Mouse (Mus musculus) kidney, postnatal 14 days (tissue): ENCODE results near the gene Hist1h2ap.
"Not testable (repeated sequence)": the region's sequence is repeated elsewhere in the genome, so short reads cannot be mapped to it uniquely, and the experiment has no call there.

Experiments
- DNase-seq: peaks from one replicate; pipeline ENCODE4 v3.0.0; 2022; ENCODE audit warnings: mixed read lengths

Hist1h2ap gene

DNA sequence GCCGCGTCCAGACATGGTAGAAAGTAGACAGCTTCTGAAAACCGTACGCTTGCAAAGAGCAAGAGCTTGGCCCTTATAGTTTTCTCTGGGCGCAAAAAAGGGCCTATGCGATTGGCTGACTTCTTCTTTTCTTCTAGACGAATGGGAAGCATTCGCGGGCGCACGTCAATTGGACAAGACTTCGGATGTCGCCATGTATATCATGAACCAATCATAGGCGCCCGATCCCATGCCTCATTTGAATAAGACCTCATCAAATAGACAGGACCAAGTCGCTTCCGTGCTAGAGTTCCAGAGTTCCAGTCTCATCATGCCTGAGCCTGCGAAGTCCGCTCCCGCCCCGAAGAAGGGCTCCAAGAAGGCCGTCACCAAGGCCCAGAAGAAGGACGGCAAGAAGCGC is at the start of gene Hist1h2ap, which contains the start of gene Hist1h2br:
Hist1h2ap (minus strand) TSS at position 47 of the 400 bp plus-strand sequence.
Hist1h2br (plus strand) TSS at position 283 of the 400 bp plus-strand sequence.
- not testable (repeated sequence) for DNase-seq

DNA sequence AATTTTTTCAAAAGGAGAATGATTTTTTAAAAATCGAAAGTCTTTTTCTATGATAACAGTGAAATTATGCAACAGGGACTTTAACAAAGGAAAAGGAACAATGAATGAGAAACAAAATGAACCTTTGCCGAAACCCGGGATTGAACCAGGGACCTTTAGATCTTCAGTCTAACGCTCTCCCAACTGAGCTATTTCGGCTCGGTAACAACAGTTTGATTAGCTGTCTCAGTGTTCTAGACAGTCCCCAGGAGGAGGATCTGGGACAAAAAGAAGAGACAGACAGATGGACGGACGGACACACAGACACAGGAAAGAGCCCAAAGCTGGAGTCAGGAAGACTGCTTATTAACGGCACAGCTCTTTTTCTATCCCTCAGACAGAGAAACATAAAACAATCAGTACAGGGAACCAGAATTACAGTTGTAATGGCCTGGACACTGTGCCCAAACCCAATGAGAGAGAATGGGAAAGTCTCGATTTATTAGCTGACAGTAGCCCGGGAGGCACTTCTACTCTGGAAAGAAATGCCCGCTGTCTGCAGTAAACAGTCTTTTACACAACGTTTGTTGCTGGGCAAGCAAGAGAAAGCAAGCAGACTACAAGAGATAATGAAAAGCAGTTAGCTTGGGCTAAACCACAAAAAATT is 49.6 kb upstream of the Hist1h2ap start:
- DNase-seq: peak; percentile 3

DNA sequence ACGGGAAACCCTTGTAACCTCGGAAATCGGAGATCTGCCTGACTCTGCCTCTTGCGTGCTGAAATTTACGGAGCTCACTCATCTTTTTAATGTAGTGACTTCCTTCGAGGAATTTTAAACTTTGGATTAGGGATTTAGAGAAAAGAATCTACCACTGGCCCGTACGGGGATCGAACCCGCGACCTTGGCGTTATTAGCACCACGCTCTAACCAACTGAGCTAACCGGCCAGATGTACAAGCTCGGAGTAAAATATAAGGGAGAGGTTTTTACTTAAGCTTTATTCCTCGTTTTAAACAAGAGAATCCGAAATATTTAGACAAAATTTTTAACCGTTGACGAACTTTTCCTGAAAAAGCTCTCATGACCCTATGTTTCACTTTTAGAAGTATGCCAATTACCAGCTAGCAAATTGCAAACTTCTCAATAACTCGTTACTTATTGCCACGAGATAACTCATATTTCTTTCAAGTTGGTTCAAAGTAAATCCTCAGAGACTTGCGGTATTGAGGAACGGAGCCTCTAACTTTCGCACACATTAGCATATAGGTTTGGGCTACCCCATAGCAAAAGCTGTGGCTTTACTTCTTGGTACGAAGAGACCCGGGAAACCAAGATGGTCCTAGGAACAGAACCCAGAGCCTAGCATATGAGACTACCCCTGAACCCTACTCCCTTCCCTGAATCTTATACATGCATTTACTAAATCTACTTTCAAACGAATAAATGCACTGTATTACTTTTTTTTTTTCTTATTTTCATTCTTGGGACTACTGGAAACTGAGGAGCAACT is 48.8 kb upstream of the Hist1h2ap start:
- DNase-seq: no peak

DNA sequence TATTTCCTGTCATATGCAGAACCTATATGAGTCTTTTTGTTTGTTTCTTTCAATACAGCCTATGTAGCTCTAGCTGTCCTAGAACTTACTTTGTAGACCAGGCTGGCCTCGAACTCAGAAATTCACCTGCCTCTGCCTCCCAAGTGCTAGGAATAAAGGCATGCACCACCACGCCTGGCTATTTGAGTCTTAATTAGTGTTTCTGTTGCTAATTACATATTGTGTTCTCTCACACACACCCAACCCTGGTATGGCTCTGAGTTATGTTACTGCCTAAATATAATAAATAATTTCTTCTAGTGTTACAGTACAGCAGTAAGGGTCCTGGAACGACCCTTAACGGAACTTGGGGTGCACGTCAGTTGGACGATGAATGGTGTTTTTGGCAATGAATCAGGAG is 47.4 kb upstream of the Hist1h2ap start:
- no peak for DNase-seq

DNA sequence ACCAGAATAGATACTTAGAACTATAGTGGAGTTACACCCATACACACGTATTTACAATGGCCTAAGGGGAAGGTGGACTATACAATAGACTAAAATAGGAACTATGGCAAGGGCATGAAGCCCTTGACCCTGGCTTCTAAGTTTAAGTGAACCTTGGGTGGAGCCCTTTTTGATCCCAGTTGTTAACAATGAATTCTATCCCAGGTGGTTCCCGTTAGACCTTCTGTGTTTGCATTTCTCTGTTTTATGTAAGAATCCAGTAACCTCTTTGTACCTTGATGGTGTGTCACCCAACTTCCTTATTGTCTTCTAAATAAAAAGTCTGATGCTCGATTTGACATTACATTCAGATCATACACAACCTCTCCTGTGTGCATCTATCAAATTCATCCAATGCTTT is 32.2 kb upstream of the Hist1h2ap start:
- not testable (repeated sequence) for DNase-seq

DNA sequence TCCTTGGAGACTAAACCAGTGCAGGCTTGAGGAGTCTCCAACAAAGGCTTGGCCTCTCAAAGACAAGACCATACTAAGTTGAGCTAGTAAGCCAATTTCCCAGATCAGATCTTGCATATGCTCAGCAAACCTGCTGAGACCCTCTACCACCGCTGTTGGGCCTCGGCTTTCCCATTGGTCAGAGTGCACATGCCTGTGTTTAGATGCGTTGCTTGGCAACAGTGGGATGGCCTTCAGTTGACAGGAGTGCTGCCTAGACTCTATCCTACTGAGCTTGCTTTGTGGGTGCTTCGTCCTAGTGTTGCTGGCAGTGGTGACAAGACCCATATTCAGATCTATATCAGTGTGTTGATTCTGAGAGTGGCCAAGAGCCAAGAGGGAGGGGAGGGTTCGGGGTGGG is 28.3 kb upstream of the Hist1h2ap start:
- DNase-seq: no peak

DNA sequence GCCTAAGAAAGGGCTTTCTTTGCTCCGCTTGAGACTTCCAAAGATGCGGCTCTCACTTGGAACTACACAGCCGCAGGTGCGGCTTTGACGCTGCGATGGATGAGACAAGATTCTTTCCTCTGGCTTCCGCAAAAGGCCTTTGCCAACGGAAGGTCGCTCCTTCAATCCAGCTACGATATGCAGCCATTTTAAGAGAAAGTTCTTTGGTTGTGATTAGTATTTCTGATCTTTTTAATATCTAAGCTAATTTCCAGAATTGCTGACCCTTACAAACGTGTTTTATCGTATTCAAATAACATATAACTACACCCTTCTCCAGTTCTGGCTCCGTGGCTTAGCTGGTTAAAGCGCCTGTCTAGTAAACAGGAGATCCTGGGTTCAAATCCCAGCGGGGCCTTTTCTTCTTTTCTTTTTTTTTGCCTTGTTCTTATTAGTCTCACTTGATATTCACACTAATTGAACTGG is 22.4 kb upstream of the Hist1h2ap start:
- DNase-seq: peak; percentile 11

DNA sequence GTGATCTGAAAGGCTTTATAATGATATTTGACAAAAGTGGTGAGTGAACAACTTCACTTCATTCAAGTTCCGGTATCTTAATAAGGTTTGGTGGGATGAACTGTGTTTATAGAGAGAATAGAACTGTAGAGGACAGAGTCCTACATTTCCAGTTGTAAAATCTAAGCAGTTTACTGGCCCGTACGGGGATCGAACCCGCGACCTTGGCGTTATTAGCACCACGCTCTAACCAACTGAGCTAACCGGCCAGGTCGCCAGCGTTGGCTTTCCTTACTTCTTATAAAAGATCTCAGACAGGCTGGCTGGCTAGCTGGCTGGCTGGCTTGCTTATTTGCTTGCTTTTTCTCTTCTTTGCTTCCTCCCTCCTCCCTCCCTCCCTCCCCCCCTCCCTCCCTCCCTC is 21.8 kb upstream of the Hist1h2ap start:
- DNase-seq: peak; percentile 37

DNA sequence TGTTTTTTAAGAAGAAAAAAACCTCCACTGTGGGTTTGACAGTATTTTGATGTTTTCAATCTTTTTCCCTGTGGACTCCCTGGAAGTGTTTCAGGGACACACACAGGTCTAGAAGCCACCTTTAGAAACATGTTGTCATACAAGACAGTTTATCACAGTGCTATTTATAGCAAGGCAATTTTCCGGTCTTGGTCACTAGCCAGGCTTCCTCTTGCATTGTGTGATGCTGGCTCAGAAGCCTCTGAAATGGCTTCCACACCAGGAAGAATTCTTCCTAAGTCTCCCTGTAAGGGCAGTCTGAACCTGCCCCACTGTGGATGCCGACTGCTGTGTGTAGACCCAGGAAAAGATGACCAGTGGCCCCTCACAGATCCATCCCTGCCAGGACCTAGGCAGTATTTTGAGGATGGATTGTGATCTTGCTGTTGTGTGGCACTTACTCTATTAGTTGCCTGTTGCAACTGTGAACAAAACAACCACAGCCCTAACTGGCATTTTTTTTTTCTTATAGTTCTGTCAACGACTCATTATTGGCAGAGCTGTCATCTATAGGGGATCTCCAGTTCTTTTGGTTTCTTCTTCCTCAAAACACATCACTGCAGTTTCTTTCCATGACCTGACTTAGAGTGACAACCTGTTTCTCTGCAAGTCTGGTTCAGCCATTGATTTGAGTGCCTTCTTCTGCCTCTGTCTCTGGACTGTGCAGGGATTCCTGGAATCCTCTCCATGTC is 19.1 kb upstream of the Hist1h2ap start:
- peak; percentile 15 for DNase-seq

DNA sequence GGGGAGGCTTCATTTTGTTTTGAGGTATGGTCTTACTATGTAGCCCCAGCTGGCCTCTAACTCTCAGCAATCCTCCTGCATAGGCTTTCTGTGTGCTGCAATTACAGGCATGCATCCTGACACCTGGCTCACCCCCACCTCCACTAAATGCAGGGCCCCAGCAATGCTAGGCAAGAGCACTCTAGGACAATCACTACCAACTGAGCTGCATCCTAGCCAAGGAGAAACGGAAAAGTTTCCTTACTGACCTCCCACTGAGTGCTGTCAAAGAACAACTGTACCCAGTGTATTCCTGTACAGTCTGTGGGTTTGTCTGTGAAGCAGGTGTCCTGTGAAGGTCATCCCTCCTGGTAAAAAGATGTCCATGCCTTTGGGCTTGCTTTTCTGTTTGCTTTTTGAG is 17.4 kb upstream of the Hist1h2ap start:
- not testable (repeated sequence) for DNase-seq

DNA sequence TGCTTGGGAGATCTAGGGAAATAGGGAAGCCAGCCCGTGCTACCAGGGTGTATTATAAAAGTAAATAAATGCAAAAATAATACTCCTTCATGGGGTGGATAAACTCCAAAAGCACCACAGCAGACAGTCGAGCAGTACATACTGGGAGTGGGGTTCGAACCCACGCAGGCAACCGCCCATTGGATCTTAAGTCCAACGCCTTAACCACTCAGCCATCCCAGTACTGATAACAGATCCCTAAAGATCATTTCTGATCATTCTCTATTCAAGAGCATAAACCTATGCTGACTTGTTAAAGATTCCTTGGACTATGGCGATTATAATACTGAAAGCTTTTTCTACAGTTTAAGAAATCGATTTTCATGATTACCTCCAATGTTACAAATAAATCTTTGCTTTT is 14.6 kb upstream of the Hist1h2ap start:
- DNase-seq: no peak

DNA sequence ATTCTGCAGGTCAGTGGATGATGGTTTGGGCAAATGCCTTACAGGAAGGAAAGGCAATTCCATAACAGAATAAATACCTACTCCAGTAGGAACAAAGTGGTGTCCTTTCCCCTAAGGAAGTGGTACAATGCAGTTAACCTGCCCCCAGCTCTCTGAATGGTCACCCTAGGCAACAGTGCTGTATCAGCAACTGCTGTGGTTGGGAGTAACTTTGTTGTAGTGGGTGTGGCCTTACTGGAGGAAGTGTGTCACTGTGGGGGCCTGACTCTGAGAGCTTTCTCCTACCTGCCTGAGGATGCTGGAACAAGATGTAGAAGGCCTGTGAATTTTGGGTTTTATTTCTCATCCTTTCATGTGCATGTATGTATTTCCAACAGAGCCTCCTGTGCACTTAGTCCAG is 13.0 kb upstream of the Hist1h2ap start:
- DNase-seq: not testable (repeated sequence)

DNA sequence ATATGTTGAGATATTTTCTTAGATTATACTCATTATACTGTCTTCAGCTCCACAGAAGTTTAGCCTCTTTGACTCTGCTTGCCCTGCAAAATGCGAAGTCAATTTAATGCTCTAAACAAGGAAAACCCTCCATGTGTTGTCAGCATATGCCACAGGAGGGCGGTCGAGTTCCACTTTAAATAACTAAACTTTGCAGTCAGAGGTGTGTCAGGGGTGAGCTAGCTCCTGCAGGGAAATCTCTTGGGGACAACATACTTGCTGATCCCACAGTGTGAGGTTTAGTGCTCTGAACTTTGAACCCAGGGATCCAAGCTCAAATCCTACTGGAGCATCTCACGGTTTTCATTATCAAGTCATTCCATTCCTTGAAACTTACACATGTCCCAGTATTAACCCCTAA is 7.2 kb upstream of the Hist1h2ap start:
- not testable (repeated sequence) for DNase-seq

DNA sequence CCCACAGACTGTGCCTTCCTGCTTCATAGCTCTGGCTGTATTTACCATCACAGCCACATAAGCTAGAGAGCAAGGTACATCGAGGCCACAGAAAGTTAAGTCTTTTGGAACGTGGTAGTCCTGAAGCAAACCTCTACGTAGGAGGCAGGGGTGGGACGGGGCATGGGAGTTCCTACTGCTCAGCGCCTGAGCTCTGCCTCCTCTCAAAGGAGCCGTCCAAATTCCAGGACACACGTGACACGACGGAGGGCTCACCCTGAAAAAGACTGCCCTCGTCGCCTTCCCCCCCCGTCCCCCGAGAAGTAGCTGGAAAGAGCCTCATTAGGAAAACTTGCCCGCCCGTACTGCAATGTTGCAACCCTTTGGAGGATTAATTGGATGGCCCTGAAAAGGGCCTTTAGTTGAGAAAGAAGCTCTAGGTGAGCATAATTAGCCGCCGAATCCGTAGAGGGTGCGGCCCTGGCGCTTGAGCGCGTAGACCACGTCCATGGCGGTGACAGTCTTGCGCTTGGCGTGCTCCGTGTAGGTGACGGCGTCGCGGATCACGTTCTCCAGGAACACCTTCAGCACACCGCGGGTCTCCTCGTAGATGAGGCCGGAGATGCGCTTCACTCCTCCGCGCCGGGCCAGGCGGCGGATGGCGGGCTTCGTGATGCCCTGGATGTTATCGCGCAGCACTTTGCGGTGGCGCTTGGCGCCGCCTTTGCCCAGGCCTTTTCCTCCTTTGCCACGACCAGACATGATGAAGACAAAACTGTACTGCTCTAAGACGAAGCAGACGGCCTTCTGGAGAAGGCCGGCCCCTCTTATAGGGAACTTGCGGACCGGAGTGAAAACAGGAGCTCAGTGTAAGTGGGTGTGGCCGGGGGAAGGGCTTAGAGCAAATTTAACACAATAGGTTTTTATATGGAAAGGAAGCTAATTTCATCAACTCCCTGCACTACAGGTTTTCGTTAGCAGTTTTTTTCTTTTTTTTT is 1.6 kb downstream of the Hist1h2ap start, which contains the start of gene Hist1h4n:
Hist1h4n (minus strand) TSS at position 779 of the 977 bp plus-strand sequence.
- DNase-seq: peak; percentile 27

DNA sequence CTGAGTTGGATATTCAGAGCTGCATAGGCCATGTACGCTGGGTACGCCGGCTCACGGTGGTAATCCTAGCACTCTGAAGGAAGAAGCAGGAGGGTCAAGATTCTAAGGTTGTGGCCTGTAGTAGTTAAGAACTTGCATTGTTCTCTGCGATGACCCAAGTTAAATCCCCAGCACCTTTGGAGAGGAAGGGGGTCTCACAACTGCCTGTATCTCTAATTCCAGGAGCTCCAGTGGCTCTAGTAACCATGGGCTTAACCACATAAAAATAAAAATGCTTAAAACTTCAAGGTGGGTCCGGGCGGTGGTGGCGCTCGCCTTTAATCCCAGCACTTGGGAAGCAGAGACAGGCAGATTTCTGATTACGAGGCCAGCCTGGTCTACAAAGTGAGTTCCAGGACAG is 3.0 kb downstream of the Hist1h2ap start:
- DNase-seq: no peak

DNA sequence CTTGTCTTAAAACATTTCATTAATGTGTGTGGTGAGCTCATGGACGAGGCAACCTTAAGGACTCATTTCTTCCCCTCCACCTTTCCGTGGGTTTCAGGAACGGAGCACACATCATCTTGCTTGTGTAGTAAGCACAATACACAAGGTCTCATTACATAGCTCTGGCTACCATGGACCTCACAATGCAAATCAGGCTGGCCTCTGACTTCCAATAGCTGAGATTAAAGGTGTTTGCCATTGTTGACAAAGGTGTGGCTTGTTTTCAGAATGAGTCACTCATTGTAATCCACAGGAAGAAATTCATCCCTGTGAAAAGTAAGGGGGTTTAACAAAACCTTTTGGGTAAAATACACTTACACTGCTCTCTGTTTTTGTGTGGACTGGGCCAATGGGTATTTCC is 4.8 kb downstream of the Hist1h2ap start:
- DNase-seq: no peak

DNA sequence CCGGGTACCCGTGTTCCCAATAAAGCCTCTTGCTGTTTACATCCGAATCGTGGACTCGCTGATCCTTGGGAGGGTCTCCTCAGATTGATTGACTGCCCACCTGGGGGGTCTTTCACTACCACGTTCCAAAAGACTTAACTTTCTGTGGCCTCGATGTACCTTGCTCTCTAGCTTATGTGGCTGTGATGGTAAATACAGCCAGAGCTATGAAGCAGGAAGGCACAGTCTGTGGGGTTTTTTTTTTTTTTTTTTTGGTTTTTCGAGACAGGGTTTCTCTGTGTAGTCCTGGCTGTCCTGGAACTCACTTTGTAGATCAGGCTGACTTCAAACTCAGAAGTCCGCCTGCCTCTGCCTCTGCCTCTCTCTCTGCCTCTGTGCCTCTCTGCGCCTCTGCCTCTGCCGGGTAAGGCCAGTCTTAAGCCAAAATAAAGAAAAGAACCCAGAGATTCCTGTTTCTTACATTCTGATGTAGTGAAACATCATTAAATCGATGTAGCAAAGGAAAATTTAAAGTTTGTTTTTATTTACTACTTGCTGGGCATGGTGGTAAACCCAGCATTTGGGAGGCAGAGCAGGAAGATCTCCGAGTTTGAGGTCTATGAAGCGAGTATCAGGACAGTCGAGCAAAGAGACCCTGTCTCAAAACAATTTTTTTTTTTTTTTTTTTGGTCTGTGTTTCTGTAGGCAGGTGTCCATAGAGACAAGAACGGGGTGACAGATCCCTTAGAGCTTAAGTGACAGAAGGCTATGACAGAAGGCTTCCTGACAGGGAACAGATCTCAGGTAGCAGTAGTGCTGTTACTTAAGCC is 13.0 kb downstream of the Hist1h2ap start:
- not testable (repeated sequence) for DNase-seq

DNA sequence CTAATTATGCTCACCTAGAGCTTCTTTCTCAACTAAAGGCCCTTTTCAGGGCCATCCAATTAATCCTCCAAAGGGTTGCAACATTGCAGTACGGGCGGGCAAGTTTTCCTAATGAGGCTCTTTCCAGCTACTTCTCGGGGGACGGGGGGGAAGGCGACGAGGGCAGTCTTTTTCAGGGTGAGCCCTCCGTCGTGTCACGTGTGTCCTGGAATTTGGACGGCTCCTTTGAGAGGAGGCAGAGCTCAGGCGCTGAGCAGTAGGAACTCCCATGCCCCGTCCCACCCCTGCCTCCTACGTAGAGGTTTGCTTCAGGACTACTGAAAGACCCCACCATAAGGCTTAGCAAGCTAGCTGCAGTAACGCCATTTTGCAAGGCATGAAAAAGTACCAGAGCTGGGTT is 21.2 kb downstream of the Hist1h2ap start:
- not testable (repeated sequence) for DNase-seq

DNA sequence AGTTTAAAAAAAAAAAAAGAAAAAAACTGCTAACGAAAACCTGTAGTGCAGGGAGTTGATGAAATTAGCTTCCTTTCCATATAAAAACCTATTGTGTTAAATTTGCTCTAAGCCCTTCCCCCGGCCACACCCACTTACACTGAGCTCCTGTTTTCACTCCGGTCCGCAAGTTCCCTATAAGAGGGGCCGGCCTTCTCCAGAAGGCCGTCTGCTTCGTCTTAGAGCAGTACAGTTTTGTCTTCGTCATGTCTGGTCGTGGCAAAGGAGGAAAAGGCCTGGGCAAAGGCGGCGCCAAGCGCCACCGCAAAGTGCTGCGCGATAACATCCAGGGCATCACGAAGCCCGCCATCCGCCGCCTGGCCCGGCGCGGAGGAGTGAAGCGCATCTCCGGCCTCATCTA is 21.8 kb downstream of the Hist1h2ap start, which contains the start of gene Hist1h4m:
Hist1h4m (plus strand) TSS at position 208 of the 400 bp plus-strand sequence.
- peak; percentile 44 for DNase-seq

DNA sequence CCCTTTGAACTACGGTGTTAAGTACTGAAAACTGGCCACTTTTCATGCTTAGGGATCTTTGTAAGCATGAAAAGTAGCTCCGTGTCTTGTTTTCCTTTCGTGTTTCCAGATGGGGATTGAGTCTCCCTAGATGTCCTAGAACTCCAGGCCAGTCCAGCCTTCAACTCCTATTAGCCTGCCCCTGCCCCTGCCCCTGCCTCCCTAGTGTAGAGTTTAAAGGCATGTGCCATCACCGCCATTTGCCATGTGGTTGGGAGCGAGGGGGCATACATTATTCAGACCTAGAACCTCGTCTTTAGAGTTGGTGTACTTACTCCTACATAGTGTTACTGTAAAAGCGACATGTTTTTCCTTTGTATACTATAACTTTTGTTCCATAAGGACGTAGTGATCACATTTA is 22.2 kb downstream of the Hist1h2ap start:
- not testable (repeated sequence) for DNase-seq

DNA sequence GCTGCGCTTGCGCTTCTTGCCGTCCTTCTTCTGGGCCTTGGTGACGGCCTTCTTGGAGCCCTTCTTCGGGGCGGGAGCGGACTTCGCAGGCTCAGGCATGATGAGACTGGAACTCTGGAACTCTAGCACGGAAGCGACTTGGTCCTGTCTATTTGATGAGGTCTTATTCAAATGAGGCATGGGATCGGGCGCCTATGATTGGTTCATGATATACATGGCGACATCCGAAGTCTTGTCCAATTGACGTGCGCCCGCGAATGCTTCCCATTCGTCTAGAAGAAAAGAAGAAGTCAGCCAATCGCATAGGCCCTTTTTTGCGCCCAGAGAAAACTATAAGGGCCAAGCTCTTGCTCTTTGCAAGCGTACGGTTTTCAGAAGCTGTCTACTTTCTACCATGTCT is 23.2 kb downstream of the Hist1h2ap start, which contains the start of the genes Hist1h2bq and Hist1h2ao:
Hist1h2bq (minus strand) TSS at position 125 of the 400 bp plus-strand sequence.
Hist1h2ao (plus strand) TSS at position 393 of the 400 bp plus-strand sequence.
- not testable (repeated sequence) for DNase-seq
